Mouse (Mus musculus): Measurements from ENCODE around the gene Tnfrsf22. TPM values are rescaled to one million over a fixed set of nuclear protein-coding genes. Genes with fewer than 3 reads are reported as not detected.
"Not testable (repeated sequence)": the region's sequence is repeated elsewhere in the genome, so short reads cannot be mapped to it uniquely, and the experiment has no call there.

Tnfrsf22 gene
- polyA plus RNA-seq, 1 experiment = 1.2 TPM

DNA sequence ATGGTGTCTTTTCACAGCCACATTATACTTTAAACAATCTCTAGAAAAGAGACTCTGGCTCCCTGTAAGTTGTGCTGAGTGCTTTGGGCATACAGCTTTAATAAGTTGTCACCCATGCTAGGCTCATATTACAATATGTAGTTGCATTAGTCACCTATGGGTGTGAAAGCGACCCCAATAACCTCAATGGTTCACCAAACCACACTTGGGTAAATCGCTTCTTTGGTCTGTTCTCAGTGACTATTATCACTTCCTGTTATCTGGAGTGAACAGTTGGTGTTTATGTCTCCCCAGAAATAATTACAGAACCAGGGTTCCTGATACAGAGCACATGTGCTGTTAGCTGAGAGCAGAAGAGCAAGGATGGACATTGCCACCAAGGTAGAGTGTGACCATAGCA is 5.5 kb downstream of the Tnfrsf22 start:
- WGBS = 90% methylated on average over 2 of the region's 2 CpGs
- DNase-seq (ENCODE audit: low read depth, low spot score) = not testable (repeated sequence)

DNA sequence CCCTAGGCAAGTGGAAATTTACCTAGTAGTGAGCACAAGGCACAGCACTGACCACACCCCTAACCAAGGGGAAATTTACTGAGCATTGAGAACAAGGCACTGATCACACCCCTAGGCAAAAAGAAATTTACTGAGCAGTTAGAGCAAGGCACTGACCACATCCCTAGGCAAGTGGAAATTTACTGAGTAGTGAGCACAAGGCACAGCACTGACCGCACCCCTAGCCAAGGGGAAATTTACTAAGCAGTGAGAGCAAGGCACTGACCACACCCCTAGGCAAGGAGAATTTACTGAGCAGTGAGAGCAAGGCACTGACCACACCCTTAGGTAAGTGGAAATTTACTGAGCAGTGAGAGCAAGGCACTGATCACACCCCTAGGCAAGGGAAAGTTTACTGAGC is 12.8 kb downstream of the Tnfrsf22 start:
- WGBS = 59% methylated on average over 1 of the region's 1 CpGs
- DNase-seq (ENCODE audit: low read depth, low spot score) = no peak

DNA sequence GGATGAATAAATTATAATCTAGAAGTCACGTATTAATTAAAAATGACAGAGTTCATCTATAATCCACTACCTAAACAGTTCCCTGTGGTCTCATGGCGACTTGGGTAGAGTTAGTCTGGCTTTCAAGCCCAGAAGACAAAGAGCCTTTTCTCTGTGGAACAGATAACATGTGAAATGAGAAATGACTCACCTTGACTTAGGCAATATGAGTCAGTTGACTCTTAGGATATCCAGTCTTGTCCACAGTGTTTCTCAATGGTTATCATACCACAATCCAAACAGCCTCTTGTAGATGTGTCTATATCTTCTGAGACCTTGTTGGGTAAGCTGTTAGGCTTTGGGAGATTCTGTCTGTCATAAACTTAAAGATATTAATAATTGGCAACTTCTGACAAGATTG is 18.0 kb downstream of the Tnfrsf22 start:
- no peak for DNase-seq (ENCODE audit: low read depth, low spot score)
- 62% methylated on average over 2 of the region's 2 CpGs for WGBS

DNA sequence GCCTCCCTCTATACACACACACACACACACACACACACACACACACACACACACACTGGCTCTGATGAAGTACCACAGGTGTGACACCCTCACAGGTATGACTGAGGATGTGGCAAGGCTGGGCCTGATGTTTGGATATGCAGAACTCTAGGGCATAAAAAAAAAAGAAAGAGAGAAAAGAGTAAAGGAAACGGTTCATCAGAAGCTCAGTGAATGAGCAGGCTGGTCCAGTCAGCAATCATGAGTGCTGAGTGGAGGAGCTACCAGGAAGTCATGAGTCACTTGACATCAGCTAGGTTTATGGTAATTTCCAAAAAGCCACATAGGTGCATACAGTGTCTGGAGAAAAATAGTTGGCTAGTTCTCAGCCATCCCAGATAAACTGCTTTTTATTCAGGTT is 20.0 kb downstream of the Tnfrsf22 start:
- 5% methylated on average over 1 of the region's 1 CpGs for WGBS
- DNase-seq (ENCODE audit: low read depth, low spot score) = no peak

DNA sequence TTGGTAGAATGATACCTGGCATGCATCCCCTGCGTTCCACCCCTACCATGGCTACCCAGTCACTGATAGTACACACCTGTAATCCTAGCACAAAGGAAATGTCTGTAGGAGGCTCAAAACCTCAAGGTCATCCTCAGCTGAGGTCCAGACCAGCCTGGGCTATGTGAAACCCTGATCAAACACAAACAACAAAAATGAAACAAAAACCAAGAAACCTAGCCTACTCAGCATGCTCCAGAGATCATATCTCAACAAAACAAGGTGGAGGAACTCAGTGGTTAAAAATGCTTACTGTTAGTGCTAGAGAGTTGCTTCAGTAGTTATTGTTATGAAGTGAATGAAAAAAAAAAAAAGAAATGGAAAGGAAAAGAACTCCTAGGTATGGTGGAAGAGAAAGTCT is 20.9 kb downstream of the Tnfrsf22 start, which contains the start of gene Tnfrsf26:
Gene Tnfrsf26, minus strand, starts transcription at position 183 of the 400 bp plus-strand sequence.
- no peak for DNase-seq (ENCODE audit: low read depth, low spot score)
- 77% methylated on average over 1 of the region's 1 CpGs for whole genome bisulfite sequencing

DNA sequence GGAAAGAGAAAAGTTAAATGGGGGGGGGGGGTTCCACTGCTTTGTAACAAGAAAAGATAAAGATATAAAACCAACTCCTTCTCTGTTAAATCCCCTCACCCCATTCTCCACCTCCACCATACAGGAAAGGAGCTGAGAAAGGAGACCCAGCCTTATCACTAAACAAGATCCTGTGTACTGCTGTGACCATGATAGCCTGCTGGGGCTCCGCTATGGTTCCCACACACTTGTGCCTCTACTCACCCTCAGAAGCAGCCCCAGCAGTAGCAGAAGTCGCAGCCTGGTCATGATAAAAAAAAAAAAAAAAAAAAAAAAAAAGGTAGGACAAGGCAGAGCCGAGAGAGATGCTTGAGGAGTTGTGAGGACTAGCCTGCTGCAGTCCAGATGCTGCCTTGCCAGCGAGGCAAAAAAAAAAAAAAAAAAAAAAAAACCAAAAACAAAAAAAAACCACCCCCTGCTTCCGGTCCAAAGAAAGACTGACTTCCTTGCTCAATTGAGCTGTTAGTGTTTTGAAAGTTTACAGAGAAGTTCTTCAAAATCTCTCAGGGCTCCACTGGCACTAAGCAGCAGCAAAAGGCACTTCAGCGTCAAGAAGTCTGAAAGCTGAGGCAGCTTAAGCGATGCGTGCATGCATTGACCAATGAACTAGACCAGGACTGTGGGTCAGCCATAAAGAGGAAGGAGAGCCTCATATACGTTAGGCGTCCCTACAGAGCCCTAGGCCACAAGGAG is 21.7 kb downstream of the Tnfrsf22 start:
- DNase-seq (ENCODE audit: low read depth, low spot score) = no peak
- whole genome bisulfite sequencing = 64% methylated on average over 10 of the region's 10 CpGs

DNA sequence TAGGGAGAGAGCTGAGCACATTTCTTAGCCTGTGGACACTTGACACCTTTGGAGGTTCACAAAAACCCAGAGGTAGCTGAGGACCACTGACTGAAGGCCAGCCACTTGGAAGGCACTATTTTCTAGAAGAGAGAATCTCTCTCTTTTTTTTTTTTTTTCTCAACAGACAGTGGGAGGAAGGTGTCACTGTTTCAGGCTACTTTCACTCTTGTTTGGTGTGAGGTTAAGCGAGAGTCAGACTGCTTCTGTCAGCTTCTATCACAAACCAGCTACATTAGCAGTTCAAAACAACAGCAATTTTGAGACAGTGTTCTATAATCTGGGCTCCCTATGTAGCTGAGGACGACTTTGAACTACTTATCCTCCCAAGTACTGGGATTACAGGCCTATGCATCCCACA is 23.3 kb downstream of the Tnfrsf22 start:
- WGBS = 71% methylated on average over 2 of the region's 2 CpGs
- DNase-seq (ENCODE audit: low read depth, low spot score) = no peak

DNA sequence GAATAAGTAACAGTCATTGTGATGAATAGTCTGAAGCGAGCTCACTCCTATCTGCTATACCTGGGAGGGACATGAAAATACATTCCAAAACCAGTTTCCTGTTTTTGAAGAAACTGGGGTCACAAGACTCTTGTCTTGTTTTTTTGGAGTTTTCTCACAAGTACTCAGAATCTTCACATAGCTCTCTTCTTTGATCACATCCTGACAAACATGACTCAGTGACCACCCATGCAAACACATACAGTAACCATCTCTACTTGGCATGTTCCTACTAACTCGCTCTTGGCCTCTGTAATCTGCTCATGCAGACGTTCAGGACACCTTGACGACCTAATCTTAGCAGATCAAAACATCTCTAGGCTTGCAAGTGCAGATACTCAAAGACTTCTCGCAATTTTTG is 24.3 kb downstream of the Tnfrsf22 start:
- WGBS = 62% methylated on average over 5 of the region's 5 CpGs
- no peak for DNase-seq (ENCODE audit: low read depth, low spot score)

DNA sequence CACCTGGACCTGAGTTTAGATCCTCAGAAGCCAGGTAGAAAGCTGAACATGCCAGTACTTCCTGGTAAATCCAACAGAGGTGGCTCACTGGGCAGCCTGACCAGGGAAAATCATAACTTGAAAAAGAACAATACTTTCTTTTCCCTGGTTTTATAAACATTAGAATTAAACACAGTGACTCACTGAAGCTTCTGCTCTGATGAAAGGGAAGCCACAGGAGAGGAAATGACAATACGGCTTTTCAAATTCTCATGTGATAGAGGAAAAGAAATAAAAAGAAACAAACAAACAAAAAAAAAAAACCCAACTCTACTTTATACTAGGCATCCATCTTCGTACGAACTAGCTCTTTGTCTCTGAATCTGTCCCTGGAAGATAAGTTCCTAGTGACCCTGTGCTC is 24.9 kb downstream of the Tnfrsf22 start:
- no peak for DNase-seq (ENCODE audit: low read depth, low spot score)
- WGBS = 67% methylated on average over 3 of the region's 3 CpGs

DNA sequence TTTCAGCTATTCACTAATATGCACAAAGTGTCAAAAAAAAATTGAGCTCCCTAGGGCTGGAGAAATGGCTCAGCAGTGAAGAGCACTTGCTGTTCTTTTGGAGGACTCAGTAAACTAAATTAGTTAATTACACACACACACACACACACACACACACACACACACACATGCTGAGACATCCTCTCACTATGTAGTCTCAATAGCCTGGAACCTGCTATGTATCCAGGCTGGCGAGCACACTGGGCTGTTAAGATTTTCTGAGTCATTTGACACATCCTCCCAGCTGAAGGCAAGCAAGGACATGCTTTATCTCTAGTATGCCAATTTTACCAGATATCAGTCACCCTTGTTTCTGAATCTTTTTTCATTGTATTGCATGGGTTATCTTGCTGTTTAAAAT is 28.5 kb downstream of the Tnfrsf22 start:
- WGBS = 26% methylated on average over 1 of the region's 1 CpGs
- DNase-seq (ENCODE audit: low read depth, low spot score) = no peak

DNA sequence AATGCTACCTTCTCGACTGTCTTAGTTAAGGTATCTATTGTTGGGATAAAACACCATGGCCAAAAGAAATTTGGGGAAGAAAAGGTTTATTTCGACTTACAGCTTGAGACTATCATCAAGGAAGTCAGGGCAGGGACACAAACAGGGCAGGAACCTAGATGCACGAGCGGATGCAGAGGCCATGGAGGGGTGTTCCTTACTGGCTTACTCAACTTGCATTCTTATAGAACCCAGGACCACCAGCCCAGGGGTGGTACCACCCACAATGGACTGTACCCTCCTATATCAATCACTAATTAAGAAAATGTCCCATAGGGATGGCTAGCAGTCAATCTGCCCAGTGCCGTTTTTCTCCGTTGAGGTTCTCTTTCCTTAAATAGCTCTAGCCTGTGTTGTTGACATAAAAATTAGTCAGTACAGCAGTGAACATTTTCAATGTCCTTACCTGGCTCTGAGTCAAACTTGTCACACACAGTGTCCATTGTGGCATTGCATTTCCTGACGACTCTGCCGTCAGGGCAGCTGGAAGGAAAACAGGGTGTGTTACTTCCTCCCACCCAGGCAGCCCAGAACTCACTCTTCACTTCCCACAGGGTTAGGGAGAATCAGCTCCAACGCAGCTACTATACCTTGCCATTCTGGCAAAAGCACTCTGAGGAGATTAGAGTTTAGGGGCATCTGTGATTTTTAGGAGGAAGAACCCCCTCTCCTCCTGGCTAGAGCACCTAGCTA is 34.9 kb downstream of the Tnfrsf22 start:
- no peak for DNase-seq (ENCODE audit: low read depth, low spot score)

DNA sequence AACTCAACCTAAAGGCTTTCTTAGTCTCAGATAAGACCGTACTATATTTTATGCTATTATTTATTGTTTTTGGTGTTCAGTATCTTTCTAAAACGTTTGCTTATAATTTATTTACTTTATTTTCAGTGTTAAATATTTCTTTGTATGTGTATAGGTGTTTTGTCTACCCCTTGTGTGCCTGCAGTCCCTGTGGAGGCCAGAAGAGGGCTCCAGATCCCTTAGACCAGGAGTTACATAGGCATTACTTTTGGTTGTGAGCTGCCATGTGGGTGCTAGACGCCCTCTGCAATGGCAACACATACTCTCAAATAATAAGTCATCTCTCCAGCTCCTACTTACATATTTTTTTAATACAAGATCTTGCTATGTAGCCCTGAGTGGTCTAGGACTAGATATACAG is 37.2 kb downstream of the Tnfrsf22 start:
- no peak for DNase-seq (ENCODE audit: low read depth, low spot score)
- 63% methylated on average over 3 of the region's 3 CpGs for WGBS

More for the DNA sequence above, 34.9 kb downstream of the Tnfrsf22 start:
- WGBS = 21% methylated on average over 9 of the region's 9 CpGs

DNA sequence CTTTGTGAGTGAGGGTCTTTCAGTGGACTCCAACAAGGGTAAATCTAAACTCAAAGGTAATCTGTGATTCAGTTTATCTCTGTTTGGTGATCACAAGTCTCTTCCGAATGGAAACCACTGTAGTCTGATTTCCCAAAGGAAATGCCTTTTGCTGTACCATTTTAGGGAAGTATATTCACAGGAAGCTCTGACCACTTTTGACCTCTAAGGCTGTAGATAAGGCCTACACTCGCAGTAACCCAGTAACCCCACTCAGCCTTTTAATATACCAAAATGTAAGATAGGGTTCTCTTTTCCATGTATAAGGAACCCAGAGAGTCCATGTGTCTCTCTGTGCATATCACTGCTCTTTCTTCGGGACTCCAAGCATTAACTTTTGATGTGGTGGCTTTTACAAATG is 44.1 kb downstream of the Tnfrsf22 start:
- no peak for DNase-seq (ENCODE audit: low read depth, low spot score)
- 86% methylated on average over 3 of the region's 3 CpGs for WGBS

DNA sequence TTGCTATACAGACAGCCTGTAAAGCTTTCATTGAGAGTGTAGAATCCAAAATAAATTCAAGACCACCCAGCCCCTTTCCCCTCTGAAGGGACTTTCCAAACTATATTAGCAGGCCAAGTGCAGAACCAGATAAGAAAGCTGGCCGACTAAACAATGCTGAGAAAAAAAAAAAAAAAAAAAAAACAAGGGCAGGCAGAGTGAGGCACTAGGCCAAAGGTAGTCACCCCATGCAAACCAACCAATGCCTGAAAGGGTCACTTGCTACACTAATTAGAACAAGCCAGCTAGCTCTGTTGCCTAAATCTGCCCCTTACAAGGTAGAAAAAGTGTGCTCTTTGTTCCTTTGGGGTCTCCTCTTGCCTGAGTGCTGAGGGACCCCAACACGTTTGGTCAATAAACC is 44.6 kb downstream of the Tnfrsf22 start:
- DNase-seq (ENCODE audit: low read depth, low spot score) = no peak
- WGBS = 57% methylated on average over 2 of the region's 2 CpGs

DNA sequence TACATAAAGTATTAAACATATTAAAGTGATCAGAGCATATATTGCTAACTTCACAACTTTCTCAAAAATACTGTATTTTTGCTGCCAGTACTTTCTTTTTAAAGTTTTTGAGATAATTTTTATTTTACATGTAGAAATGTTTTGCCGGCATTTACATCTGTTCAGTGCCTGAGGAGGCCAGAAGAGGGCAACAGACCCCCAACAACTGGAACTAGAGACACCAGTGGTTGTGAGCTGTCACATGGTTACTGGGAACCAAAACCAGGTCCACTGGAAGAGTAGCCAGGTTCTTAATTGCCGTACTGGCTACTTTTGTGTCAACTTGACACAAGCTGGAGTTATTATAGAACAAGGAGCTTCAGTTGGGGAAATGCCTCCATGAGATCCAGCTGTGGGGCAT is 47.8 kb downstream of the Tnfrsf22 start:
- WGBS = 76% methylated on average over 2 of the region's 2 CpGs
- DNase-seq (ENCODE audit: low read depth, low spot score) = no peak

DNA sequence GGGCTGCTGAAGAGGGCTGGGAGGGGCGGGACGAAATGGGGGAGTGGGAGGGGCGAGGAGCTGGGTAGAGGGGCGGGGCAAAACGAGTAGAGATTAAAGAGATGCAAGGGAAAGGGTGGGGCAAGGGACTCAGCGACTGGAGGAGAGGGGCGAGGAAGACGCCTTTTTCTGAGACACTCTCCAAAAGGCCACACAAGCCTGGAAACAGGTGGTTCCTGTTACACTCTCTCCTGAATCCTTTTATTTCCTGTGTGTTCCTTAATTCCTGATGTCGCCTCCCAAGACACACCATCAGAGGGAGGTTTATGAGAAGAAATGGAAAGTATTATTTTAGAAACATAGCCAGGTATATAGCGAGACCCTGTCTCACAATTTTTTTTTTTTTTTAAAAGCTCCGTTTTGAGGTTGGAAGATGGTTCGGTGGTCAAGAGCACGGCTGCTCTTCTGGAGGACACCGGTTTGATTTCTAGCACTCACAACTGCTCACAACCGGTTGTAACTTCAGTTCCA is 49.2 kb downstream of the Tnfrsf22 start:
- 3% methylated on average over 15 of the region's 15 CpGs for WGBS

DNA sequence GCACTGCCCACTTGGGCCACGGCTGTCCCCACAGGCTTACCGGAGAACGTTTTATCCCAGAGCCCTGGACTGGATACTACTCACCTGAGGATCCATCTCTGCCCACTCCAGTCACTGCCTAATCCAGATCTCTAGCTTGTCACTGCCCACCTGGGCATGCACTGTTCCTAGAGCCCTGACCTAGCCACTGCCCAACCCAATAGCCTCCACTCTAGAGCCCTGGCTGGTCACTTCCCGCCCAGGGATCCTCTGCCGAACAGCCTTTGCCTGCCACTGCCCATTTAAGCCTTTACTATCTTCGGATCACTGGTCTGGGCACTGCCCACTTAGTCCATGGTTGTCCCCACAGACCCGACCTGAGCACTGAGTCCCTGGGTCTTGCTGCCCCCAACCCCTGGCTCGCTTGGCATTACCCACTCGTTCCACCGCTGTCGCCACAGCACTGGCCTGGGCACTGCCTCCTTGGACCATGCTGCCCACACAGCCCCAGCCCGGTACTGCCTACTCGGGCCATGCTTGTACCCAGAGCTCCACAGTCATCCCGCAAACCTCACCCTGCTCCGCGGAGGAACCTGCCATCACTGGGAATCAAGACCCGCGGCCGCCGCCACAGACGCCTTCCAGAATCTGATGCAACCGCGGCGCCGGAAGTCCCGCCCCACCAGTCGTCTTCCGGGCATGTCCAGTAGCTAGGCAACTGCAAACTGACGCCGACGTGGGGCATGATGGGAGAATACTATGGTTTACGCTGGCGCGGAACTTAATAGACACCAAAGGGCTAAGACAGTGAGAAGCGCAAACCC is 49.8 kb downstream of the Tnfrsf22 start, which contains the start of gene Cars:
Gene Cars, minus strand, starts transcription at position 663 of the 803 bp plus-strand sequence.
- 2% methylated on average over 35 of the region's 35 CpGs for WGBS
- DNase-seq (ENCODE audit: low read depth, low spot score) = peak; percentile 89

More for the DNA sequence above, 49.2 kb downstream of the Tnfrsf22 start:
- DNase-seq (ENCODE audit: low read depth, low spot score) = no peak

DNA sequence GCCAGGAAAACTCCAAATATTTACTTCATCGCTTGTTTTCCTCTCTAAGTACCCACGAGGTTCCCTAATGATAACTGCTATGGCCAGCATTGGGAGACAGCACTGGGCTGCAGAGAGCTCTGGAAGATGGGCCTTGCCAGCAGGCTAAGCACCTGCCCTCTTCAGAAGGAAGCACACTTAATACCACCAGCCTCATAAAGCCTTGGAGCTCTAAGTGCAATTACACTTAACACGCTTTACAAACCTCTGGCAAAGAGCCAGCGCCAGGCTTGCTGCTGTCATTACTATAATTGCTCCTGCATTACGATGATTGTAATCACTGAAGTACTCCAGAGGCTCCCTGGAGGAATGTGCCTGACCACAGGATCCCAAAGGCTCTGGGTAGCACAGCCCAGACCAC is 54.6 kb downstream of the Tnfrsf22 start:
- peak; percentile 74 for DNase-seq (ENCODE audit: low read depth, low spot score)
- WGBS = 17% methylated on average over 5 of the region's 5 CpGs

DNA sequence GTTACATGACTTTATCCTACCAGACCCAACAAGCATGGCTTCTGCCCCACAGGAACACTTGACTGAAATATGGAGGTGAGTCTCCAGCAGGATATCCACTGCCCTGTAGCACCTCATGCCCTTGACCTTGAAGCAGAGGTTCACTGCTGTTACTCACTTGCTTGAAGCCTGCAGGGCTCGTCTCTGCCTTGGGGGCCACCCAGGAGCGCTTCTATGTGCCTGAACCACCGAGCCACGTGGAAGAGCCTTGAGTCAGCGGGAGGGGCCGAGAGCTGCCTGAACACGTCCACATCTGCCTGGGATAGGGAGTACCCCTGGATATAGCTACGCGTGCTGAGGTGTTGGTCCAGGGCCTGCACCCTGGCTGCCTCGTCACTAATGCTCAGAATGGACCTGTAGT is 57.2 kb downstream of the Tnfrsf22 start:
- WGBS = 94% methylated on average over 10 of the region's 10 CpGs
- DNase-seq (ENCODE audit: low read depth, low spot score) = no peak

DNA sequence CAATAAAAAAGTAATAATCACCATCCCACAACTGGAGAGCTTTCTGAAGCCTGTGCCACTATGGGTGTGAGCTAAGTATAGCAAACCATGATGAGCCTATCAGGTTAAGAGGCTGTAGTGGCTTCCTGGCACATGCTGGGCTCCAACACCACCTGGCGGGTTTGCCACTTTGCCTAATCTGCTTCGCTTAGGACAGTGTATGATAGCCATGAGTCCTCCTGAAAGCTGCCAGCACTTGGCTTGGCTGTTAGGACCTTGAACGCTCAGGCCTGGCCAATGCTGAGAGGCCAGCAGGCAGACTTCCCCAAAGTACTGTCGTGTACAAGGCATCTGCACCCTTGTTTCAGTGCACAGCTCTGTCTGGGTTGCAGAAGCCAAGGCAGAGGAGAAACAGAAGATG is 61.5 kb downstream of the Tnfrsf22 start:
- no peak for DNase-seq (ENCODE audit: low read depth, low spot score)
- 86% methylated on average over 4 of the region's 4 CpGs for WGBS

Data from large intestine, adult 2 months (tissue).